Mouse (Mus musculus) heart, embryonic 14.5 days (tissue): ENCODE measurements around the gene Tpst1. TPM values are rescaled to one million over a fixed set of nuclear protein-coding genes. Genes with fewer than 3 reads are reported as not detected.
A peak's percentile ranks its signal among the peaks of the same experiment; 100 is the strongest.

ENCODE experiments used
- ATAC-seq: fragments of 200-750 bp; cut with Nextera tagmentation; 2 replicates; pipeline ENCODE4 v1.8.0; 2017; ENCODE audit warnings: low read depth, moderate TSS enrichment; ENCODE audit not compliant: insufficient number of reproducible peaks, insufficient read depth, low FRiP score
- H3K27ac ChIP-seq, 2 experiments: fragments of 200-500 bp in 1 of 2; fragments of 300-500 bp in 1 of 2; sonication (generic) in 1 of 2; replicated peaks in 1 of 2; 2 replicates each; pipeline ENCODE4 v1.5.1; 2012 to 2014; ENCODE audit warnings: low read depth in 2 of 2, low read length in 2 of 2, control low read depth in 1 of 2, mild to moderate bottlenecking in 1 of 2, mixed read lengths in 1 of 2; ENCODE audit not compliant: control insufficient read depth in 1 of 2, insufficient read depth in 1 of 2
- H3K27me3 ChIP-seq: fragments of 300-500 bp; sonication (generic); 2 replicates; pipeline ENCODE4 v1.6.1; 2014; ENCODE audit warnings: mild to moderate bottlenecking, low read length, control low read depth; ENCODE audit not compliant: control insufficient read depth, insufficient read depth
- H3K36me3 ChIP-seq: fragments of 300-500 bp; sonication (generic); 2 replicates; pipeline ENCODE4 v1.6.1; 2014; ENCODE audit warnings: mild to moderate bottlenecking, control low read depth, low read length, mixed read lengths; ENCODE audit not compliant: control insufficient read depth, insufficient read depth
- H3K4me1 ChIP-seq, 2 experiments: fragments of 200-500 bp in 1 of 2; fragments of 300-500 bp in 1 of 2; sonication (generic) in 1 of 2; 2 replicates each; pipeline ENCODE4 v1.6.1; 2012 to 2014; ENCODE audit warnings: low read length in 2 of 2, control low read depth in 1 of 2, mixed read lengths in 1 of 2; ENCODE audit not compliant: control insufficient read depth in 2 of 2, insufficient read depth in 2 of 2
- H3K4me2 ChIP-seq: fragments of 300-500 bp; sonication (generic); 2 replicates; pipeline ENCODE4 v1.6.1; 2014; ENCODE audit warnings: mild to moderate bottlenecking, low read length
- H3K4me3 ChIP-seq, 2 experiments: fragments of 200-500 bp in 1 of 2; fragments of 300-500 bp in 1 of 2; sonication (generic) in 1 of 2; 2 replicates each; pipeline ENCODE4 v1.5.1; 2012 to 2014; ENCODE audit warnings: low read length in 2 of 2, mild to moderate bottlenecking in 2 of 2, control low read depth in 1 of 2, low read depth in 1 of 2, moderate library complexity in 1 of 2; ENCODE audit not compliant: control insufficient read depth in 1 of 2, insufficient read depth in 1 of 2
- H3K9ac ChIP-seq: fragments of 300-500 bp; sonication (generic); 2 replicates; pipeline ENCODE4 v1.6.1; 2014; ENCODE audit warnings: mild to moderate bottlenecking, low read length
- H3K9me3 ChIP-seq: fragments of 300-500 bp; sonication (generic); 2 replicates; pipeline ENCODE4 v1.6.1; 2016; ENCODE audit warnings: low read length, control low read depth; ENCODE audit not compliant: control insufficient read depth
- WGBS: fragments of 180-500 bp; shearing (Covaris S2); extraction: QIAGEN DNeasy Blood & Tissue Kit; methylation state at CpG from one replicate; pipeline ENCODE4 v1.1.7; 2014; 5-methylcytosine and 5-hydroxymethylcytosine counted together
- polyA plus RNA-seq: library from polyadenylated mRNA; unstranded; fragments of >200 nt; fragmentation: Nextera tagmentation; extraction: Ambion mirVana; gene quantifications from 2 replicates; pipeline ENCODE4 v1.2.1, GENCODE M21; 2014

Tpst1 gene
- polyA plus RNA-seq, 1 experiment from 2014 or later = 24.5 TPM

DNA sequence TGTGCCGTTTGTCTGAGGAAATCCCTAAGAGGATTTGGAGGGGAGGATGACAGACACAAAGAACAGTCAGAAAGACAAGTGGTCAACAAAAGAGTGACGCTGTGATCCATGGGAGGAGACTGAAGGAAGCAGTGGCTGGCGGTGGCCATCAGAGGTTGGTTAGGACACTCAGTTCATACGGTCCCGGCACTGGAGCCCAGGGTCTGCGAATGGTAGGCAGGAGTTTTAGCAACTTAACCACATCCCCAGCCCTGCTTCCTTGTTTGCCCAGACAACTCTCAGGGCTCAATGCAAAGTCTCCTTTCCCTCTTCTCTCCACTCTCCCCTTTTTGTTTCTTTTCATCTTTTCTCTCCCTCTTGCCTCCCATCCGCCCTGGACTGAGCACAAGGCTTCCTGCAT is 27.0 kb upstream of the Tpst1 start:
- Histone ChIP-seq H3K4me1 (peaks cover 9 to 11% of the 10 kb centered on the region in 2 experiments; a peak in 3 of 4 replicates), H3K9ac (no peak overlapping the region), H3K4me2 (no peak overlapping the region), H3K4me3 (no peak overlapping the region), H3K9me3 (no peaks in the 10 kb centered on the region), H3K36me3 (peaks cover 60% of the 10 kb centered on the region), H3K27me3 (peaks cover 45% of the 10 kb centered on the region), H3K27ac (no peak overlapping the region)
- ATAC-seq = no peak
- 70% methylated on average over 7 of the region's 7 CpGs for WGBS

DNA sequence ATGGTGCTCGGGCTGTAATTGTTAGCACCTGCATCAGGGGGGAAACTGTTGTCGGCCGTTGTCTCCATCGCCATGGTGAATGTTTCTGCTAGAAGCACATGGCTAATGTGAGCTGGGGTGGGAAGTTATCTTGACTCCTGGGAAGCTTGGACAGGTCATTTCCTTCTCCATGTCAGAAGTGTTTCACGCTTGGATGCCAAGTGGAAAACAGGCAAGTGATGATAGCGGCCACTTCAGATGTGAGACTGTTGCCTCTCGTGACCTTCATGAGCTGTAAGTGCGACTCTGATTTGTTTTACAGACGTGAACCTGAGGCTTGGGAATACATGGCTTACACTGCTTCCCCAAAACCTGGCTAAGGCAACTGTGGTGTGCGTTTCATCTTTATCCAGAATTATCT is 26.5 kb upstream of the Tpst1 start:
- Histone ChIP-seq H3K27me3 (peaks cover 49% of the 10 kb centered on the region), H3K4me1 (peaks cover 9 to 11% of the 10 kb centered on the region in 2 experiments; a peak in 3 of 4 replicates), H3K9ac (no peak overlapping the region), H3K9me3 (no peaks in the 10 kb centered on the region), H3K27ac (no peak overlapping the region), H3K4me2 (no peak overlapping the region), H3K4me3 (no peak overlapping the region), H3K36me3 (peaks cover 60% of the 10 kb centered on the region)
- 17% methylated on average over 10 of the region's 10 CpGs for WGBS
- peak; percentile 69 for ATAC-seq

GRCm38 (mm10) chr5:130047013-130047412 is 26.1 kb upstream of the Tpst1 start:
- Histone ChIP-seq H3K4me2 (no peak overlapping the region), H3K9ac (no peak overlapping the region), H3K4me3 (no peak overlapping the region), H3K36me3 (peaks cover 57% of the 10 kb centered on the region), H3K9me3 (no peaks in the 10 kb centered on the region), H3K4me1 (peaks cover 9 to 11% of the 10 kb centered on the region in 2 experiments; a peak in 3 of 4 replicates), H3K27ac (no peak overlapping the region), H3K27me3 (peaks cover 54% of the 10 kb centered on the region)
- WGBS = 73% methylated on average over 6 of the region's 6 CpGs
- no peak for ATAC-seq

GRCm38 (mm10) chr5:130048786-130049520 is 24.2 kb upstream of the Tpst1 start:
- Histone ChIP-seq H3K9me3 (no peaks in the 10 kb centered on the region), H3K36me3 (peaks cover 45% of the 10 kb centered on the region), H3K4me3 (no peak overlapping the region), H3K27me3 (peaks cover 61% of the 10 kb centered on the region), H3K9ac (no peak overlapping the region), H3K4me2 (no peak overlapping the region), H3K27ac (no peak overlapping the region), H3K4me1 (peaks cover 9 to 11% of the 10 kb centered on the region in 2 experiments; a peak in 3 of 4 replicates)
- ATAC-seq = no peak
- WGBS = 82% methylated on average over 15 of the region's 15 CpGs

- H3K4me1 ChIP-seq = peaks cover 9 to 11% of the 10 kb centered on the region in 2 experiments; a peak in 3 of 4 replicates
- 54% methylated on average over 6 of the region's 6 CpGs for WGBS
- H3K27me3 ChIP-seq = peaks cover 58% of the 10 kb centered on the region
- H3K4me2 ChIP-seq = no peak overlapping the region
- H3K9me3 ChIP-seq = no peaks in the 10 kb centered on the region
- peaks cover 47% of the 10 kb centered on the region for H3K36me3 ChIP-seq
- H3K4me3 ChIP-seq = no peak overlapping the region
- ATAC-seq = no peak
- H3K9ac ChIP-seq = no peak overlapping the region
- H3K27ac ChIP-seq = no peak overlapping the region
These were observed 22.7 kb upstream of the Tpst1 start for GRCm38 (mm10) chr5:130050416-130050815.

GRCm38 (mm10) chr5:130051073-130051860 is 21.9 kb upstream of the Tpst1 start:
- peaks cover 46% of the 10 kb centered on the region for H3K36me3 ChIP-seq
- 84% methylated on average over 15 of the region's 15 CpGs for WGBS

GRCm38 (mm10) chr5:130052510-130052909 is 20.6 kb upstream of the Tpst1 start:
- 72% methylated on average over 5 of the region's 5 CpGs for WGBS
- no peak overlapping the region for H3K27ac ChIP-seq
- ATAC-seq = no peak
- no peaks in the 10 kb centered on the region for H3K9me3 ChIP-seq
- H3K4me1 ChIP-seq = no peaks in the 10 kb centered on the region
- H3K27me3 ChIP-seq = peaks cover 57% of the 10 kb centered on the region
- no peak overlapping the region for H3K4me3 ChIP-seq
- peaks cover 46% of the 10 kb centered on the region for H3K36me3 ChIP-seq
- no peak overlapping the region for H3K4me2 ChIP-seq
- no peak overlapping the region for H3K9ac ChIP-seq

More at GRCm38 (mm10) chr5:130051073-130051860, 21.9 kb upstream of the Tpst1 start:
- Histone ChIP-seq H3K27me3 (peaks cover 57% of the 10 kb centered on the region), H3K9ac (no peak overlapping the region), H3K9me3 (no peaks in the 10 kb centered on the region), H3K4me2 (no peak overlapping the region), H3K4me1 (peaks cover 4 to 8% of the 10 kb centered on the region in 2 experiments; a peak in 3 of 4 replicates), H3K4me3 (no peak overlapping the region), H3K27ac (no peak overlapping the region)
- ATAC-seq = no peak
